Mouse (Mus musculus) brown adipose tissue, adult 24 weeks (tissue): ENCODE measurements around the gene Zdhhc14. TPM values are rescaled to one million over a fixed set of nuclear protein-coding genes. Genes with fewer than 3 reads are reported as not detected.
A peak's percentile ranks its signal among the peaks of the same experiment; 100 is the strongest.

Source experiments
- H3K27ac ChIP-seq: fragments of 200-500 bp; replicated peaks from 2 replicates; pipeline ENCODE4 v1.5.1; 2012; ENCODE audit warnings: low read depth, mild to moderate bottlenecking, low read length
- H3K4me1 ChIP-seq: fragments of 200-500 bp; 2 replicates; pipeline ENCODE4 v1.6.1; 2012; ENCODE audit warnings: low read length, mixed read lengths; ENCODE audit not compliant: control insufficient read depth, insufficient read depth, insufficient read length
- H3K4me3 ChIP-seq: fragments of 200-500 bp; 2 replicates; pipeline ENCODE4 v1.5.1; 2012; ENCODE audit warnings: low read depth, mild to moderate bottlenecking, low read length, moderate library complexity; ENCODE audit not compliant: insufficient read depth
- polyA plus RNA-seq: library from polyadenylated mRNA; stranded (reverse); fragments of >200 nt; gene quantifications from 2 replicates; pipeline ENCODE4 v1.2.4, GENCODE M21; 2012; ENCODE audit not compliant: missing spikeins, insufficient read depth, insufficient read length

Zdhhc14 gene
- 2.2 and 3.1 TPM in 2 replicates for polyA plus RNA-seq

GRCm38 (mm10) chr17:5491801-5492745 is at the start of gene Zdhhc14:
Gene Zdhhc14 (plus strand): TSS chr17:5492557.
- H3K4me1 ChIP-seq: peaks cover 3% of the 10 kb centered on the region; the same call in 1 of the 2 replicates
- peak within 1 kb of the TSS; percentile 87 for H3K27ac ChIP-seq
- H3K4me3 ChIP-seq: peak within 1 kb of the TSS; percentile 90

GRCm38 (mm10) chr17:5443260-5443659 is 49.1 kb upstream of the Zdhhc14 start:
- Histone ChIP-seq H3K4me3 (no peak overlapping the region), H3K27ac (no peak overlapping the region), H3K4me1 (no peaks in the 10 kb centered on the region)

DNA sequence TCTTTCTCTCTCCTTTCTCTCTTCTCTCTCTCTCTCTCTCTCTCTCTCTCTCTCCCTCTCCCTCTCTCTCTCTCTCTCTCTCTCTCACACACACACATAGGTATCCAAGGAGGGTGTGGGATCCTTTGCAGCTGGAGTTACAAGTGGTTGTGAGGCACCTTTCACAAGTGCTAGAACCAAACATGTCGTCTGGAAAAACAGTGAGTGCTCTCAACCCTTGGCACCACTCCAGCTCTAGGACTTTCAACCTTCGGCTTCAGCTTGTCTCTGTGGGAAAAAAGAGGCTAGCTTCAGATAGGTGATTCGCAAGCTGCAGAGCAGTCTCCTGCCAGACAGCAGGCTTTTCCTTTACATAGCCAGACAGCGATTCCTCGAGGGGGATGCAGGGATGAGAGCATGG is 48.6 kb upstream of the Zdhhc14 start:
- no peaks in the 10 kb centered on the region for H3K4me1 ChIP-seq

DNA sequence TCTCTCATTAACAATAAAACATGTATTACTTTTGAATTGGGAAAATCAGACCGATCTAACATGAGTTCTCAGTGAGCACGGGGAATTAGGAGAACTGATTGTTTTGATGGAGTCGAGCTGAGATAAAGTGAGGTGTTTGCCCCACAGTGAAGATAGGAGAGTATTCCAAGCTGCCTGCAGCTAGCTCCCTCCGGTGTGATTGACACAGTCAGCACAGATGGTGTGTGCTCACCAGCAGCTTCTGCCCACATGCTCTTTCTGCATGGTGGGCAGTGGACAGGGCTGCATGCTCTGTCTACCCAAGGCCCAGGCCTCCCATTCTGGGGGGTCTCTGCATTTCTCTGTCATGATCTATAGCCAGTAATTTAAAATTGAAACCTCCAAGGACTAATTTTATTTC is 38.7 kb upstream of the Zdhhc14 start:
- Histone ChIP-seq H3K4me1 (no peaks in the 10 kb centered on the region), H3K4me3 (no peak overlapping the region), H3K27ac (no peak overlapping the region)

More for the DNA sequence above, 48.6 kb upstream of the Zdhhc14 start:
- Histone ChIP-seq H3K27ac (no peak overlapping the region), H3K4me3 (no peak overlapping the region)

DNA sequence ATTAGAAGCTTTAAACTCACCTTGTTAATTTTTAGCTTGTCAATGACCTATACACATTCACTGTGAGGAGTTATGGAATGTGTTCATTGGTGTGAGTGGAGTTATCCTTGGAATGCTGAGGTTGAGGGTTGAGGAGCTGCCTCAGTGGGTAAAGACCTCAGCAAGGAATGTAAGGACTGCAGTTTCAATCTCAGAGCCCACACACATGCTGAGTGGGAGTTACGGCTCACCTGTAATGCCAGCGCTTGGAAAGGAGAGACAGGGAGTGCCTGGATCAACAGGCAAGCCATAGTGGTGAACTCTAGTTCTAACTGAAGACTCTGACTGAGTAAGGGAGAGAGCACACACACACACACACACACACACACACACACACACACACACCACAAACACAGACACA is 28.4 kb upstream of the Zdhhc14 start:
- Histone ChIP-seq H3K4me3 (no peak overlapping the region), H3K4me1 (no peaks in the 10 kb centered on the region), H3K27ac (no peak overlapping the region)

DNA sequence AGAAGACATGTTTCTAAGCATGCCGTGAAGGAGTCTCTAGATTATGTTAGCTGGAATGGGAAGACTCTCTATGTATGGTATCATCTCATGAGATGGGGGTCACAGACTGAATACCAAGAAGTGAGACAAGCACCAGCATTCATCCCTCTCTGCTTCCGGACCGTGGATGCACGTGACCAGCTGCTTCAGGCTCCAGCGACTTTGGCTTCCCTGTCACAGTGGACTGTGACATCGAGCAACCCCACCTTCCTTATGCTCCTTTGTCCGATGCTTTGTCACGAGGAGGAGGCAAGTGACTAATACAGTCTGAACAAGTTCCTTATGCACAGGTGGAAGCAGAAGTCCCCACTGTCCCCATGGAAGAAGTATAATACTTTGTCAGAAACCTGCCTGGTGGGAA is 25.6 kb upstream of the Zdhhc14 start:
- no peak overlapping the region for H3K4me3 ChIP-seq
- no peaks in the 10 kb centered on the region for H3K4me1 ChIP-seq
- no peak overlapping the region for H3K27ac ChIP-seq

DNA sequence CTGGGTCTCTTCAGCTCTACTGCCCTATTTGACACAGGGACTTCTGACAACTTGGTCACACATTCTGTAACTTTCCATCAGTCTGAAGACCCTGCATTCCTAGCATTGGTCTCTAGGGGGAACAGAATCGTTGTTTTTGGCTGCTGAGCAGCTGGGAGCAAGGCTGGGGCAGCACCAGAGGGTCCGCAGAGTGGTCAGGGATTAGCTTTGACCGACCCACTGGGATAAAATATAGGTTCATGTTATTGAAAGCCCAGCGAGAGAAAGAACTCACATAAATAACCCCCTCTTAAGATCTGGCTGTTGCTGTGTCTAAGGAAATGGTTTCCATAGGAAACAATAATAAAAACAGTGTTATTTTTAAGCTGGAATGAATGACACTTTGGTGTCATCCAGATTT is 25.2 kb upstream of the Zdhhc14 start:
- H3K27ac ChIP-seq: no peak overlapping the region
- no peaks in the 10 kb centered on the region for H3K4me1 ChIP-seq
- no peak overlapping the region for H3K4me3 ChIP-seq

DNA sequence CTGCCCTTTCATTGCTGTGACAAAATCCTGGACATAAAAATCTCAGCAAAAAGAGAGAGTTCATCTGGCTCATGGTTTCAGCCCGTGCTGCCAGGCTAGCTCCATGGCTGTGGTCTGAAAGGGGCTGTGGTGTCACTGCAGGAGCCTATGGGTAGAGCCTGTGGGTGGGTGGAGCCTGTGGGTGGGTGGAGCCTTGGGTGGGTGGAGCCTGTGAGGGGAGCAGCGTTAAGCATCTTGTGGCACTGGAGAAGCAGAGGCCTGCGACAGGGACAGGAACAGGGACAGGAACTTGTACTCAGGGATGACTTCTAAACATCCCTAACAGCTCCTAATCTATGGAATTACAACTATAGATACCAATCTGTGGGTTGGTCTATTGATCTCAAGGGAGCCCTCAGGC is 20.1 kb upstream of the Zdhhc14 start:
- no peaks in the 10 kb centered on the region for H3K4me1 ChIP-seq
- H3K4me3 ChIP-seq: no peak overlapping the region
- no peak overlapping the region for H3K27ac ChIP-seq

DNA sequence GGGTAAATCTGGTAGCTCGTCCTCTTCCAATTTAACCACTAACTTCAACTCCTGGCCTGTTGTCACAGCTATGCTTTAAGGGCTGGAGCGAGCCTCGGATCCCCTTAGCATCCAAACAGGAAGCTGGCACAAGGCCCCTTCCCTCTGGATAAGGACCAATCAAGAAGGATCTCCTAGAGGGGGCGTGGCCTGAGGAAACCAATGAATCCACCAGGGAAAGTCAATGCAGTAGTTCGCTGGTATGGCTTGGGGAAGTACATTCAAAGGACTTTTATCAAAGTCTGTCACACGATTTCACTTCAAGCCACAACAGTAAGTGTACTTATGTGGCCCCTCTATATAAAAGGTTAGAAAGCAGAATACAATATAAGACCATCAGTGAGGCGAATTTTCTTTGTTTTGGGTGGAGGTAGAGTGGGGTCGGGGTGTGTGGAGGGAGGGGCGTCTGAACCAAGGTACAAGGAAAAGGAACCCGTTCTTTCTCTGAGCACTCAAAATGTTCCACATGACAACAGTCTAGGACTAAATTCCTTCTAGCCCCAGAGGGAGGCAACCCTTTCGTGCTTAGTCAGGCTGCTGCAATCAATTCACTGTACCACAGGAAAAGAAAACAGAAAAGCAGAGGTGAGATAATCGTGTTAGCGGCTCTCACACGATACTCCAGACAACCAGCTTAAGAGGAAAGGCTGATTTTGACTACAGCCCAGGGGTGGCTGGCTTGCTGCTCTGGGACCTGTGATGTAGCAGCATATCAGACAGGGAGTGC is 16.2 kb upstream of the Zdhhc14 start:
- no peak overlapping the region for H3K27ac ChIP-seq
- no peaks in the 10 kb centered on the region for H3K4me1 ChIP-seq
- no peak overlapping the region for H3K4me3 ChIP-seq

- no peak overlapping the region for H3K4me3 ChIP-seq
- H3K27ac ChIP-seq: no peak overlapping the region
- no peaks in the 10 kb centered on the region for H3K4me1 ChIP-seq
Observed at GRCm38 (mm10) chr17:5483456-5483855, 8.9 kb upstream of the Zdhhc14 start.

DNA sequence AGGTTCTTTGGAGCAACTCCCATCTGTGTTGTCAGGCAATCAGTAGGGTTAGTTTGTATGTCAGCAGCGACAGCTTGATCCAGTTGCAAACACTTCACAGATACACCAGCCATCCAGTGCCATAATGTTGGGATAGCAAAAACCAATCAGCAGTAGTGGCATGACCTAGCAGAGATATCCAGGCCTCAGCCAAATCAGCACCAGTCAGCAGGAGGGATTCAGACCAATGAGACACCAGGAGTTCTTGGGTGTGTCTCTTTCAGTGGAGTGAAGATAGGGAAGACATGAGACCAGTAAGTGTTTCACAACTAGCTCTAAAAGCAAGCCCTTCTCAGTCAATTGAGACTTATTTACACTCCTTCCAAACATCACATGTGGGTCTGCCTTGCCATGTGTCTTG is 7.7 kb upstream of the Zdhhc14 start:
- no peak overlapping the region for H3K4me3 ChIP-seq

DNA sequence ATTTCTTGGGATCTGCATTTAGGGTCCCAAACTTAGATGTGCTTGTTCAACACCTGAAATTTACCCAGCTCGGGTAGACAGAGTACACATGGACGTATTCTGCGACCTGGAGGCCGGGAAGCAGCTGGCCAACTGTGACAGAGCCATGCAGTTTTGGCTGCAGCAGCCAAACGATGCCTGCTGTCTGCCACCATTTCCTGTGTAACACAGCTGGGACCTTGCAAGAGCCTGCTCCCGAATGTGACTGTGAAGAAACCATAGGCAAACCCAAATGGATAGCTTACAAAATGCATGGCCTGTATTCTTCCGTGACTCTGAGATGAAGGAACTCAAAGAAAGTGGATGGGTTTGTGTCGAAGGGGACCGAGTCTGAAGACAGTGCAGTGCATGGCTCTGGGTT is 4.2 kb upstream of the Zdhhc14 start:
- H3K27ac ChIP-seq: no peak overlapping the region
- no peak overlapping the region for H3K4me3 ChIP-seq
- H3K4me1 ChIP-seq: no peaks in the 10 kb centered on the region

More for the DNA sequence above, 7.7 kb upstream of the Zdhhc14 start:
- Histone ChIP-seq H3K27ac (no peak overlapping the region), H3K4me1 (no peaks in the 10 kb centered on the region)

GRCm38 (mm10) chr17:5490351-5490750 is 2.0 kb upstream of the Zdhhc14 start:
- H3K27ac ChIP-seq: no peak overlapping the region
- peaks cover 3% of the 10 kb centered on the region; the same call in 1 of the 2 replicates for H3K4me1 ChIP-seq
- H3K4me3 ChIP-seq: no peak overlapping the region

- H3K27ac ChIP-seq: peak overlapping the region; percentile 87
- H3K4me1 ChIP-seq: peaks cover 3% of the 10 kb centered on the region; the same call in 1 of the 2 replicates
- peak overlapping the region; percentile 90 for H3K4me3 ChIP-seq
Observed at GRCm38 (mm10) chr17:5491031-5491800, 1.1 kb upstream of the Zdhhc14 start.

DNA sequence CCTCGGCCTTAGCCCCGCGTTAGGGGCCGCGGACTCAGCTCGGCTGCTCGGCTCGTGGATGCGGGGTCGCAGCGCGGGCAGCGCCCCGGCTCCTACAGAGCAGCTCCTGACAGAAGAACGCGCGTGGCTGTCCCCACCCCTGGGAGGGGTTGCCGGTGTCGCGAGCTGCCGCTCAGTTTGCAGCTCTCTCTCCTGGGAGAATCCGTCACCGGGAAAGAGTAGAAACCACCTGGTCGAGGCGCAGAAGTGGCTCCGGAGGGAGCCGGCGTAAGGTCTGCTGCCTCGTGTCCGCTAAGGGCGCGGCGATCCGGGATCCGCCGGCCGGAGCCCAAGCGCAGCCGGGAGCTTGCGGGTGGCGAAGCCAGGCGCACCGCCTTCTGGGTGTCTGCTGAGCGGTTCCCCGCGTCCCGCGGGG is 396 bp downstream of the Zdhhc14 start:
- H3K4me3 ChIP-seq: peak overlapping the region; percentile 90
- H3K4me1 ChIP-seq: peaks cover 3% of the 10 kb centered on the region; the same call in 1 of the 2 replicates
- peak overlapping the region; percentile 47 for H3K27ac ChIP-seq
